Mouse (Mus musculus) bone marrow, adult 2 months (tissue): ENCODE measurements around the gene Nrip1.

Experiments
- CTCF ChIP-seq: fragments of 200-500 bp; IDR thresholded peaks from 2 replicates; pipeline ENCODE4 v1.5.1; 2011; ENCODE audit warnings: low read length, control low read depth; ENCODE audit not compliant: control insufficient read depth, insufficient read depth
- POLR2A ChIP-seq: fragments of 200-500 bp; IDR thresholded peaks from 2 replicates; pipeline ENCODE4 v1.6.1; 2011; ENCODE audit warnings: low read depth, mild to moderate bottlenecking, control low read depth, low read length, borderline replicate concordance; ENCODE audit not compliant: control insufficient read depth

DNA sequence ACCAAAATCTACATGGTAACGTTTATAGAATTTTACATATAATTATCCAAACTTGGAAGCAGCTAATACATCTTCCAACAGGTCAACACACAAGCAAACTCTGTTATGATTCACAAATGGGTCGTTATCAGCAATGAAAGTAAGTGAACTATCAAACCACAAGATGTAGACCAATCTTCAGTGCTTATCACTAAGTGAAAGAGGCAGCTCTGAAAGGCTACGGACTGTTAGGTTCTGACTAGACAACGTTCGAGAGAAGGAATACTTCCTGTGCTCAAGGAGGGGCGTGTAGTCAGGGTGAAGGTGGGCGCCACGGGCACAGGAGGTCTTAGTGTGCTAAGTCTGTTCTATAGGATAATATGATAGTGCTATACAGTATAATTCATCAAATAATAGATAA is 93.3 kb downstream of the Nrip1 start:
- TF ChIP-seq POLR2A (no peak), CTCF (no peak)
